Mouse (Mus musculus) myocyte (in vitro differentiated cells): ENCODE data around the gene Pnp. TPM values are rescaled to one million over a fixed set of nuclear protein-coding genes. Genes with fewer than 3 reads are reported as not detected.
"Not testable (repeated sequence)": the region's sequence is repeated elsewhere in the genome, so short reads cannot be mapped to it uniquely, and the experiment has no call there.

Experiments used
- H3K27me3 ChIP-seq: one replicate; pipeline ENCODE4 v1.6.1; 2011; ENCODE audit not compliant: control insufficient read depth, insufficient read depth, insufficient read length
- H3K36me3 ChIP-seq: one replicate; pipeline ENCODE4 v1.6.1; 2011; ENCODE audit not compliant: control insufficient read depth, insufficient read depth
- H3K4me2 ChIP-seq: one replicate; pipeline ENCODE4 v1.6.1; 2011; ENCODE audit warnings: low read depth, control low read depth
- H3K4me3 ChIP-seq: one replicate; pipeline ENCODE4 v1.5.1; 2011; ENCODE audit warnings: mild to moderate bottlenecking, control low read depth, moderate library complexity
- H3K79me2 ChIP-seq: one replicate; pipeline ENCODE4 v1.6.1; 2011; ENCODE audit not compliant: control insufficient read depth, insufficient read depth
- H3ac ChIP-seq: one replicate; pipeline ENCODE4 v1.6.1; 2011; ENCODE audit not compliant: control insufficient read depth, insufficient read length
- CEBPB ChIP-seq: IDR thresholded peaks from 2 replicates; pipeline ENCODE4 v1.6.1; 2011; ENCODE audit warnings: mild to moderate bottlenecking, moderate library complexity; ENCODE audit not compliant: poor library complexity, insufficient read depth, severe bottlenecking
- E2F4 ChIP-seq: IDR thresholded peaks from one replicate; pipeline ENCODE4 v1.6.1; 2011; ENCODE audit warnings: mild to moderate bottlenecking, control low read depth, moderate library complexity; ENCODE audit not compliant: insufficient read depth
- MAX ChIP-seq: IDR thresholded peaks from one replicate; pipeline ENCODE4 v1.6.1; 2011; ENCODE audit warnings: low read depth, mild to moderate bottlenecking, control low read depth
- MYOD1 ChIP-seq, 3 experiments: IDR thresholded peaks; one replicate each; pipeline ENCODE4 v1.6.1; 2011; ENCODE audit warnings: control low read depth in 2 of 3, low read depth in 2 of 3, mild to moderate bottlenecking in 2 of 3, moderate library complexity in 1 of 3; ENCODE audit not compliant: insufficient read length in 2 of 3, control insufficient read depth in 1 of 3
- MYOG ChIP-seq, 3 experiments: IDR thresholded peaks; one replicate each; pipeline ENCODE4 v1.6.1; 2011; ENCODE audit warnings: control low read depth in 2 of 3, low read depth in 2 of 3, mild to moderate bottlenecking in 2 of 3; ENCODE audit not compliant: insufficient read length in 2 of 3, control insufficient read depth in 1 of 3, insufficient read depth in 1 of 3
- POLR2A ChIP-seq: IDR thresholded peaks from one replicate; pipeline ENCODE4 v1.6.1; 2011; ENCODE audit warnings: low read depth, mild to moderate bottlenecking, control low read depth, moderate library complexity; ENCODE audit not compliant: insufficient read length
- POLR2AphosphoS2 ChIP-seq: IDR thresholded peaks from one replicate; pipeline ENCODE4 v1.6.1; 2011; ENCODE audit warnings: low read depth, control low read depth; ENCODE audit not compliant: insufficient read length
- REST ChIP-seq: IDR thresholded peaks from one replicate; pipeline ENCODE4 v1.6.1; 2011; ENCODE audit warnings: mild to moderate bottlenecking, control low read depth, moderate library complexity; ENCODE audit not compliant: insufficient read depth, insufficient read length
- SRF ChIP-seq: IDR thresholded peaks from one replicate; pipeline ENCODE4 v1.6.1; 2011; ENCODE audit warnings: low read depth; ENCODE audit not compliant: control insufficient read depth, insufficient read length
- TCF12 ChIP-seq: IDR thresholded peaks from one replicate; pipeline ENCODE4 v1.6.1; 2011; ENCODE audit warnings: mild to moderate bottlenecking, control low read depth; ENCODE audit not compliant: poor library complexity, insufficient read depth, severe bottlenecking
- TCF3 ChIP-seq: IDR thresholded peaks from one replicate; pipeline ENCODE4 v1.6.1; 2011; ENCODE audit warnings: low read depth, control low read depth; ENCODE audit not compliant: insufficient read length
- USF1 ChIP-seq: IDR thresholded peaks from one replicate; pipeline ENCODE4 v1.6.1; 2011; ENCODE audit warnings: low read depth, mild to moderate bottlenecking, control low read depth, moderate library complexity
- polyA plus RNA-seq: library from polyadenylated mRNA; unstranded; fragments of >200 nt; fragmentation: generic; extraction: Trizol; gene quantifications from one replicate; pipeline ENCODE4 v1.2.1, GENCODE M21; 2012; ENCODE audit warnings: missing spikeins

The Pnp gene
- polyA plus RNA-seq, 1 experiment: 20.4 TPM

DNA sequence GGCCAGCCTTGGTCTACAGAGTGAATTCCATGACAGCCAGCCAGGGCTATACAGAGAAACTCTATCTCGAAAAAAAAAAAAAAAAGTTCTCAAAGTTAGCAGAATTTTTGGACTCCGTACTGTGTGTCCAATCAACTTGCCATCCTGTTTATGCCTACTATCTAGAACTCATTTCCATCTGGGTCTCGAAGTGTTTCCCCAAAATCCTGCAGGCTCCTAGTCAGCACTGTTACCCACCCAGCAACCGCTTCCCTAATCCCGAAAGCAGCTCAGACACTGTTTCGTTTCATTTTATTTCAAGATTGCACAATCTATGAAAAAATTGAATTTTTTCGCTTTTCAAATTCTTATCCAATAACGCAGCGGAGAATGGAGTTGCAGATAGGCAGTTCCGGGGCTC lies 24.6 kb downstream of the Pnp start:
- Histone ChIP-seq H3K4me3 (no peak overlapping the region), H3K79me2 (no peaks in the 10 kb centered on the region), H3K27me3 (no peaks in the 10 kb centered on the region), H3ac (no peak overlapping the region), H3K36me3 (no peaks in the 10 kb centered on the region), H3K4me2 (no peak overlapping the region)
- TF ChIP-seq SRF (no peak), POLR2A (no peak), TCF3 (no peak), CEBPB (no peak), MAX (no peak), USF1 (no peak), TCF12 (no peak)

DNA sequence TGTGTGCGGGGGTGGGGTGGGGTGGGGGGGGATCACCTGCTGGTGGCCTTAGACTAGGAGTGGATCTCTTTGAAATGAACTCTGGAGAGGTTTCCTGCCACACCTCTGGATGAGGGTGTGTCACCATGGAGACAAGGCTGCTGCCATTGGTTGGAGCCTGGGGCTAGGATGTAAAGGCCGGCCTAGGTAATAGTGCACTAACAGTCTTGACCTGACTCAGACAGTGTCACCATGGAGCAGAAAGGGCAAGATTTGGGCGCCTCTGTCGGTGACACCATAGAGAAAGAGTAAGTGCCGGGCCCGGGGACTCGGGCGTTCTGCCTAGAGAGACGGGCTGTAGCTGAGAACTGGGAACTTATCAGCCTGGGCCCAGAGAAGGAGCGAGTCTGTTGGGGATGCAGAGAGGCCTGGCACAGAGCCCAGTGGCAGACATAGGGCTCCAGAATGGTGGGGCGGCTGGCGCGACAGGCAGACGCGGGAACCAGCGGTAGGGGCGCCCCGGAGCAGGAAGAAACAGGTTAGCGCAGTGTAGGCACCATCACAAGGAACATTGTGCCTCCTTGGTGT lies 25.1 kb downstream of the Pnp start, which contains the start of gene Pnp2:
Gene Pnp2, plus strand, starts transcription at position 51 of the 567 bp plus-strand sequence.
- H3K36me3 ChIP-seq, H3K79me2 ChIP-seq, H3K4me3 ChIP-seq, H3ac ChIP-seq, H3K27me3 ChIP-seq: not testable (repeated sequence)
- H3K4me2 ChIP-seq: peak within 1 kb of the TSS; percentile 38

DNA sequence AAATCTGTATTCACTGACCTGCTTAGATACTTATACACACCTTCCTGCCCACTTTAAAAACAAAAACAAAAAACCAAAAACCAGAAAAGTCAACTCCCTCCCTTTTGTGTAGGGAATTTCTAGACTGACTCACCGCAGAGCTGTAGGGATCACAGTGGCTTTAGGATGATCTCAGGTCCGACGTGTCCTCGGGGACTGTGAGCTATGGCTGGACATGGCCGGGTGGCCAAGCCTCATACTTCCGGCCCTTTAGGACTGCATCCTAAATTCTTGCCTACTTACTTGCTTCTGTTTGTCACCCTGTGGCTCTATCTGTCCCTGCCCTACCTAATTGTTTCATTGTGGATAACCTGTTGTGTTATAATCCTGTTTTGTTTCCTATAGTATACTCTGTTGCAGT lies 25.8 kb downstream of the Pnp start:
- not testable (repeated sequence) for H3K27me3 ChIP-seq, H3K4me3 ChIP-seq, H3K79me2 ChIP-seq, H3K36me3 ChIP-seq, H3ac ChIP-seq
- H3K4me2 ChIP-seq: peak overlapping the region; percentile 38

DNA sequence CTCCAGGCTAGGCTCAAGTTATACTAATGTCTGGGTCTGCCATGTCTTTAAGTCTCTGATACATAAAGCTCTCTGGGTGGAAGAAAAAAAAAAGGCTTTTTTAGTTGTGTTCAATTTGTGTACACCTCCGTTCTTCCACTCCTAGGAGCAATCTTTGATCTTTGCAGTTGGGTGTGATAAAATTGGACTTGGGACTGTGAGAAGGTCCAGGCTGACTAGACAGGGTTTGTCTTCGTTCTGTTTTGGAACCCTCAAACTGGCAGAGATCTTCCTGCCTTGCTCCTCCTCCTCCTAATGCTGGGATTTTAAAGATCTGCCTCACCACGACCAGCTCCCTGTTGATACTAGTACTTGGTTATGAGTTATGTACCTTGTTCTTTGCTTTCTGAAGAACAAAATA lies 26.3 kb downstream of the Pnp start:
- H3K4me3 ChIP-seq, H3ac ChIP-seq, H3K36me3 ChIP-seq, H3K79me2 ChIP-seq, H3K27me3 ChIP-seq: not testable (repeated sequence)
- peak overlapping the region; percentile 38 for H3K4me2 ChIP-seq

DNA sequence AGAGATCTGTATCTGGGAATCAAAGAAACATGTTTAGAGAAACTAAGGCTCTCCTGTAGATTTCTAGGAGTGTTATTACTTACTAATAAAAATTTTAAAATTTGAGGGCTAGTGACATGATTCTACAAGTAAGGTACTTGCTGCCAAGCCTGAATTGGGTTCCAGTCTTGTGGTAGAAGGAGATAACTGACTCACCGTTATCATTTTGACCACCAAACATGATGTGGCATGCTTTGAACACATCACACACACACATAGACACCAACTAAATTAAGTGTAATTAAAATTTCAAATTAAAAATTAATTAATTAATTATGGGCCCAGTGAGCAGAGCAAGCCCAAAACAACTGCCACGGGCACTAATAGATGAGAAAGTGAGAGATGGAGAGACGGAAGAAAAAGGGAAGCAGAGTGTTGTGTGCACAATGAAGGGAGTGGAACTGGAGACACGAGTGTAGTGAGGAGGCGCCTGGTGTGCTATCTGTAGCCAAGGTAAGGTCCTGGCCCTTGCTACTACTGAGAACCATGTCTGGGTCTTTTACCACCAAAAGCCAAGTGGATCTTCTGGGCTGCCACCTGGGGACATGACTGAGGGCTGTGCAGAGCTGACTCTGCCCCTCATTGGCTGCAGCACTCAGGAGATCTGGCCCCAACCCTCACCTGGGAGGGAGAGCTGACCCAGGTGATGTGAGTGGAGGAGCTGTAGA lies 27.6 kb downstream of the Pnp start:
- H3K36me3 ChIP-seq, H3K4me2 ChIP-seq, H3ac ChIP-seq, H3K4me3 ChIP-seq, H3K79me2 ChIP-seq, H3K27me3 ChIP-seq: not testable (repeated sequence)

DNA sequence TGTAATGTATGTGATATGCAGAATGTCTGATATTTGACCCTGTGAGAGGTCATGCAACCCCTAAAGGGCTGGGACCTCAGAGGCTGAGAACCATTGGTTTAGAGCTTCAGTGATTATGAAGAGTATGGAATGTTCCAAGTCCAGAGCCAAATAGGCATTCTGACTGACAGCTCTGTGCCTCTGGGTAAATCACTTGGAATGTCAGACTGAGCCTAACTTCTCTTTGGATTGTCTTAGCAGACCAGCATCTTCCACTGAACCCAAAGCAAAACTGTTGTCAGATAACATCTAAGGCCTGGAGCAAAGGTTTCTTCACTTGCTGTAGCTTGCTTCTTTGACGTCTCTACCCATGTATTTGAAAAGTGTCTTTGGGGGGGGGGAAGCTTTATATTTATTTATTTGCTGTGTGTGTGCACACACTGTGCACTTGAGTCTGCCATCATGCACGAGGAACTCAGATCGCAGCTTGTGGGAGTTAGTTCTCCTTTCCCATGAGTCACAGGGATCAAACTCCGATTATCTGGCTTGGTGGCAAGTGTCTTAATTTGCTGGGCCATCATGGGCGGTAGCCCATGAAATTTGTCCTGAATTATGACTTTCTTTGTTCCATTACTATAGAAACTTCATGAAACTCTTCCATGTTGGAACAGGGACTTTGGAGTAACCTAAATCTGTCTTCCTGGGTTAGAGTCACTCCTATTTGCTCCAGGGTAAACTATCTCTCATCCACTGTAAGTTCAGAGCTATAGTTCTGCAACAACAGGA lies 37.5 kb downstream of the Pnp start:
- no peaks in the 10 kb centered on the region for H3K27me3 ChIP-seq
- no peaks in the 10 kb centered on the region for H3K36me3 ChIP-seq
- no peak for TF ChIP-seq E2F4
- TF ChIP-seq MAX: no peak
- TF ChIP-seq REST: no peak
- no peak for TF ChIP-seq POLR2A
- TF ChIP-seq TCF3: no peak
- no peak for TF ChIP-seq CEBPB
- no peak for TF ChIP-seq TCF12
- TF ChIP-seq USF1: no peak
- TF ChIP-seq POLR2AphosphoS2: no peak
- TF ChIP-seq MYOD1 (IDR thresholded peaks at IDR 0.05; ENCODE audit: control insufficient read depth in 1 of 3, insufficient read length in 2 of 3, low read depth in 2 of 3): no peak
- TF ChIP-seq MYOG (IDR thresholded peaks at IDR 0.05; ENCODE audit: control insufficient read depth in 1 of 3, insufficient read depth in 1 of 3, insufficient read length in 2 of 3, low read depth in 2 of 3): no peak
- no peak for TF ChIP-seq SRF
- H3K4me3 ChIP-seq: no peak overlapping the region
- no peak overlapping the region for H3K4me2 ChIP-seq
- no peak overlapping the region for H3ac ChIP-seq
- no peaks in the 10 kb centered on the region for H3K79me2 ChIP-seq
